Mouse (Mus musculus) 416B (cell line): ENCODE results near the gene Bap1.

Source experiments
- DNase-seq: peaks from one replicate; pipeline ENCODE4 v3.0.0; 2011; ENCODE audit warnings: low read depth

Bap1 gene

GRCm38 (mm10) chr14:31233996-31234591, 17.2 kb upstream of the Bap1 start:
- peak; percentile 80 for DNase-seq

GRCm38 (mm10) chr14:31237101-31237882, 14.0 kb upstream of the Bap1 start:
- DNase-seq, result no peak

GRCm38 (mm10) chr14:31240528-31240927, 10.7 kb upstream of the Bap1 start:
- no peak for DNase-seq

GRCm38 (mm10) chr14:31244777-31245176, 6.5 kb upstream of the Bap1 start:
- peak; percentile 38 for DNase-seq

GRCm38 (mm10) chr14:31245946-31246345, 5.3 kb upstream of the Bap1 start:
- no peak for DNase-seq

GRCm38 (mm10) chr14:31248396-31248795, 2.9 kb upstream of the Bap1 start:
- DNase-seq, result no peak

- DNase-seq, result peak; percentile 88
Observed at GRCm38 (mm10) chr14:31250222-31251083, 797 bp upstream of the Bap1 start.

GRCm38 (mm10) chr14:31251626-31252025, 376 bp downstream of the Bap1 start:
- DNase-seq, result no peak

- DNase-seq, result no peak
Observed at GRCm38 (mm10) chr14:31252091-31252490, 841 bp downstream of the Bap1 start.

- no peak for DNase-seq
Observed at GRCm38 (mm10) chr14:31258476-31259050, 7.3 kb downstream of the Bap1 start.

- DNase-seq, result no peak
Observed at GRCm38 (mm10) chr14:31260374-31260773, 9.1 kb downstream of the Bap1 start.

- DNase-seq, result no peak
Observed at GRCm38 (mm10) chr14:31260932-31261331, 9.7 kb downstream of the Bap1 start.

- DNase-seq, result no peak
Observed at GRCm38 (mm10) chr14:31267649-31268048, 16.4 kb downstream of the Bap1 start.

GRCm38 (mm10) chr14:31268301-31269001, 17.2 kb downstream of the Bap1 start:
- DNase-seq, result no peak

- DNase-seq, result no peak
Observed at GRCm38 (mm10) chr14:31269456-31270100, 18.3 kb downstream of the Bap1 start.

GRCm38 (mm10) chr14:31271121-31271520, 19.9 kb downstream of the Bap1 start:
- DNase-seq, result no peak

GRCm38 (mm10) chr14:31272164-31272563, 20.9 kb downstream of the Bap1 start:
- peak; percentile 64 for DNase-seq

GRCm38 (mm10) chr14:31285728-31286127, 34.5 kb downstream of the Bap1 start:
- no peak for DNase-seq
